Mouse (Mus musculus): Measurements from ENCODE around the gene Gjc2. TPM values are rescaled to one million over a fixed set of nuclear protein-coding genes. Genes with fewer than 3 reads are reported as not detected.

Gjc2 gene
- 0.25 to 0.43 TPM in 2 of 4 replicates, not detected in the others for total RNA-seq (2023)

DNA sequence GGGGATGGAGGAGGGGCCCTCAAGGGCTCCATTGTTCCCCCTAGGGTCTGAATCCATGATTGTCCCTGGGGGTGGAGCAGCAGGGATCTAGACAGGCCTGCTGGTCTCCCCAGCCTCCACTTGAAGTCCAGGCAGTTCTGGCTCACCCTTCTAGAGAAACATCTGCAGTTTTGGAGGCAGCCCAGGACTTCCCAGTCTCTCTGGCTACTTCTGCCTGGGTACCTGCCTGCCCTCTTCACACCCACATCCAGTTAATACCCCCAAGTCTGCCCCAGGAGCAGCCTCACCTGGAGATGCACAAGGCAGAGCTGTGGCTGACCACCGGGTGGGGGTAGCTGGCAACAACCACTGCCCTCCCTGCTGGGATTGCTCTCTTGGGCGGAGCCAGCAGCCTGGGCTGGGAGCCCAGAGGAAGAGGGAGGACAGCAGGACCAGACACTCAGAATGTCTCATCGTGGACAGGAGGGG lies at the start of gene Gjc2:
Gjc2 (minus strand) TSS at position 350 of the 468 bp plus-strand sequence.

GRCm38 (mm10) chr11:59228122-59228953 lies 45.3 kb upstream of the Gjc2 start, which contains the start of gene Arf1:
Arf1 (minus strand) TSS chr11:59228270.

GRCm38 (mm10) chr11:59208153-59208831 lies 25.3 kb upstream of the Gjc2 start, which contains the start of gene 2310033P09Rik:
2310033P09Rik (plus strand) TSS chr11:59208321.

DNA sequence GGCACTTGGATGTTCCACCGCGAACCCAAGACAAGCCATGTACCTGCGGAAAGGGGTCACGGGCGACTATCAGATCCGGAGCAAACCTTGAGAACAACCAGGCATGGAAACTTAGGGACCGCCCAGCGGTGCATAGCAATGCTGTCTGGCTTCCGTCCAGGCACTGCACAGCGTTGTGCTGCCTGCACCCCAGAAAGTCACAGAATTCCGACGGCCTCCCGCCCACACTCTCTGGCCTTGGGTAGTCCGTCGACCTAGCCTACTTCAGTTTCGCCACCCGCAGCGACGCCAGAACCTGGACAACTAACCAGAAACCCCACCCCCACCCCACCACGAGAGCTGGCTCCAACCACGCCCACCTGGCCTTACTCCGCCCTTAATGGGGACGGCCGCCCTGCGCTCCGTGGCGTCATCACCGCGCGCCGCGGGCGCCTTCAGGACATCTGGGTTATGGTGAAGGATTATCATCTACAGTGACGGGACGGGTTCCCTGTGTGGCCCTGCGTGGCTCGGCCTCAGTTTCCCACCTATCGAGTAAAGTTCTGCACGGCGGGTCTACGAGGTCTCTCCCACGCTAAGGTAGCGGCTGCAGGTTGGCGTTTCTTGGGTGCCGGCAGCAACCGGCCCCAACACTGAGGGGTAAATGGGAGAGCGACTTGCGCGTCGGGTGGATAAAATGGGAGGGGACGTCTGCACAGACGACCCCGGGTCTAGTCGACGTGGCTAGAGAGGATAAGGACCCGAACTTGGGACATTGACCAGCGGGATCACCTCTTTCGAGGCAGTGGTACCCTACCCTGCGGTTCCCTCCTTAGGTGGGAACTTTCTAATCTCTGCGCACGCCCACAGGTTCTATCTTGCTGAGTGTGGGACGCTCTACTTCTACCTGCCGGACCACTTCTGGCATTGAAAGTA lies 19.3 kb upstream of the Gjc2 start, which contains the start of gene Mrpl55:
Mrpl55 (plus strand) TSS at position 406 of the 915 bp plus-strand sequence.

DNA sequence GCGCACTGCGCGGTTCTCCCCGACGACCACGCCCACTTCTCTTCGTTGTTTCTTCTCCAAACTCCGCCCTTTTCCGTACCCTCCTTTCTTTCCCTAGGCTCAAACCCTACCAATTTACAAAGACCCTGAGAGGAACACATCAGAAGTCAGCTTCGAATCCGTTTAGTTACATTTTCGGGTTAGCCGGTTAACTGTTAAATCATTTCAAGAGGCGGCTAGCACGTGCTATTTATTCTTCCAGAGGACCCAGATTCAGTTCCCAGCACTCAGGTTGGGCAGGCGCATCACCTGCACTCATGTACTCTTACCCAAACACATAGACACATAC lies 9.0 kb upstream of the Gjc2 start, which contains the start of gene Guk1:
Guk1 (minus strand) TSS at position 154 of the 328 bp plus-strand sequence.

GRCm38 (mm10) chr11:59163255-59164236 lies 19.5 kb downstream of the Gjc2 start, which contains the start of gene Iba57:
Iba57 (minus strand) TSS chr11:59163739.

DNA sequence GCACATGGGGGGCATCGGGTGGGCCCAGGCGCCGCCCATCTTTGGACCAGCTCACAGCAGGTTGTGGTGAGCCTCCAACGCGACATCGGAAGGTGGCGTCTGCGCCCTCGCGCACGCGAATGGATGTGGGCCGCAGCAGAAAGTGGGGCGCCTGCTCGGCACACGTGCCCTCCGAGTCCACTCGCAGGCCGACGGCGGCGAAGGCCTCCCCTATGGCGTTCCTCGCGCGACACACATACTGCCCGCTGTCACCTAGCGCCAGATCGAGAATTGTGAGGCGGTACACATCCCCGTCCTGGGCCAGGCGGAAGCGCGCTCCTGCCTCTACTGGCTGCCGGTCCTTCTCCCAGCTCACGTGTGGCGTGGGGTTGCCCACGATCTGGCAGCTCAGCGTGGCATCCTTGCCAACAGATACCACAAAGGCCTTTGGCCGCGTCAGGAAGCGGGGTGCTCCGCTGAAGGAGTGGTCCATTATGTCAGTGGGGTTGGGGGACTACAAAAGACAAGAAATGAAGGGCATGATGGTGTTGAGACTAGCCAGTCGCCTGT lies 47.0 kb downstream of the Gjc2 start, which contains the start of gene Obscn:
Obscn (minus strand) TSS at position 499 of the 549 bp plus-strand sequence.

Other genes starting within 250 kb of the Gjc2 start
- gene Rnf187, start 244.3 kb downstream of the Gjc2 start, total RNA-seq (2023) = 113 to 129 TPM (median 118 TPM) in 4 replicates
- 20.4 to 26.0 TPM (median 20.9 TPM) in 4 replicates for gene Hist3h2ba, start 234.3 kb downstream of the Gjc2 start, total RNA-seq (2023)
- 61.7 to 72.8 TPM (median 69.5 TPM) in 4 replicates for gene Hist3h2a, start 228.5 kb downstream of the Gjc2 start, total RNA-seq (2023)
- gene Trim17, start 228.5 kb downstream of the Gjc2 start, total RNA-seq (2023) = 0.16 to 0.39 TPM (median 0.28 TPM) in 4 replicates
- 110 to 128 TPM (median 119 TPM) in 4 replicates for gene Trim11, start 205.1 kb downstream of the Gjc2 start, total RNA-seq (2023)
- gene Obscn, start 46.8 kb downstream of the Gjc2 start, total RNA-seq (2023) = 0.33 to 0.63 TPM (median 0.48 TPM) in 4 replicates
- gene Iba57, start 19.5 kb downstream of the Gjc2 start, total RNA-seq (2023) = 35.8 to 46.0 TPM (median 42.1 TPM) in 4 replicates
- 25.4 to 36.0 TPM (median 28.2 TPM) in 4 replicates for gene Guk1, start 9.0 kb upstream of the Gjc2 start, total RNA-seq (2023)
- gene Mrpl55, start 19.3 kb upstream of the Gjc2 start, total RNA-seq (2023) = 14.1 to 18.1 TPM (median 16.1 TPM) in 4 replicates
- gene 2310033P09Rik, start 25.1 kb upstream of the Gjc2 start, total RNA-seq (2023) = 25.8 to 33.3 TPM (median 27.1 TPM) in 4 replicates
- gene Arf1, start 45.1 kb upstream of the Gjc2 start, total RNA-seq (2023) = 252 to 279 TPM (median 259 TPM) in 4 replicates
- not detected in 4 replicates for gene Wnt3a, start 107.5 kb upstream of the Gjc2 start, total RNA-seq (2023)
- gene Wnt9a, start 123.7 kb upstream of the Gjc2 start, total RNA-seq (2023) = not detected in 4 replicates
- gene Prss38, start 192.4 kb upstream of the Gjc2 start, total RNA-seq (2023) = not detected in 4 replicates

All from B cell, adult 62 days (primary cell).